Mouse (Mus musculus) gastrocnemius, adult 18-20 months (tissue): Measurements from ENCODE around the gene Asl. TPM values are rescaled to one million over a fixed set of nuclear protein-coding genes. Genes with fewer than 3 reads are reported as not detected.

Experiments
- total RNA-seq, 2 experiments: library from RNA; stranded (reverse); gene quantifications; 2 replicates each; pipeline ENCODE4 v1.2.3; 2021

The Asl gene
- total RNA-seq, 2 experiments from 2014 or later = 8.8 to 12.4 TPM

Other genes starting within 250 kb of the Asl start
- gene Psph, start 241.8 kb downstream of the Asl start, total RNA-seq = 10 to 100 TPM; 13.2 to 14.4 TPM
- gene Sumf2, start 182.3 kb downstream of the Asl start, total RNA-seq = 10 to 100 TPM in 1 of 2 experiments, 1 to 10 TPM in 1; 5.8 to 10.1 TPM
- 100 to 1,000 TPM; 609 to 675 TPM for gene Chchd2, start 141.8 kb downstream of the Asl start, total RNA-seq
- under 1 TPM; 0.32 to 0.64 TPM for gene Zbed5, start 133.5 kb downstream of the Asl start, total RNA-seq
- gene Phkg1, start 130.7 kb downstream of the Asl start, total RNA-seq = 100 to 1,000 TPM; 297 to 369 TPM
- under 1 TPM; 0.41 to 0.47 TPM for gene Nupr1l, start 120.7 kb downstream of the Asl start, total RNA-seq
- 10 to 100 TPM; 21.5 to 21.9 TPM for gene Vkorc1l1, start 87.3 kb downstream of the Asl start, total RNA-seq
- 1 to 10 TPM; 7.4 to 8.1 TPM for gene Gusb, start 26.2 kb downstream of the Asl start, total RNA-seq
- 10 to 100 TPM; 19.3 to 20.3 TPM for gene Crcp, start within 50 bp of the Asl start, total RNA-seq
- gene Tpst1, start 44.1 kb upstream of the Asl start, total RNA-seq = 1 to 10 TPM; 3.3 to 4.1 TPM
- gene Kctd7, start 115.6 kb upstream of the Asl start, total RNA-seq = 1 to 10 TPM; 2.6 to 3.6 TPM
- gene Rabgef1, start 142.6 kb upstream of the Asl start, total RNA-seq = 100 to 1,000 TPM in 1 of 2 experiments, 10 to 100 TPM in 1; 91.2 to 116 TPM
- gene Tmem248, start 187.8 kb upstream of the Asl start, total RNA-seq = 10 to 100 TPM; 43.4 to 44.3 TPM
- gene Sbds, start 226.3 kb upstream of the Asl start, total RNA-seq = 10 to 100 TPM; 30.3 to 37.7 TPM
- 10 to 100 TPM in 1 of 2 experiments, 1 to 10 TPM in 1; 10.0 to 11.1 TPM for gene Tyw1, start 226.4 kb upstream of the Asl start, total RNA-seq